Mouse (Mus musculus) brain, embryonic 14.5 days (tissue): Measurements from ENCODE around the gene Zkscan16.

Source experiments
- CTCF ChIP-seq: fragments of 200-500 bp; IDR thresholded peaks from 2 replicates; pipeline ENCODE4 v1.5.1; 2012; ENCODE audit warnings: inconsistent platforms, mild to moderate bottlenecking, moderate library complexity, borderline replicate concordance; ENCODE audit not compliant: insufficient read depth, insufficient read length; ENCODE audit errors: extremely low read depth
- POLR2A ChIP-seq: fragments of 200-500 bp; IDR thresholded peaks from 2 replicates; pipeline ENCODE4 v1.6.1; 2012; ENCODE audit warnings: mild to moderate bottlenecking, inconsistent platforms, borderline replicate concordance; ENCODE audit not compliant: poor library complexity, insufficient read depth, insufficient read length, severe bottlenecking; ENCODE audit errors: extremely low read depth

DNA sequence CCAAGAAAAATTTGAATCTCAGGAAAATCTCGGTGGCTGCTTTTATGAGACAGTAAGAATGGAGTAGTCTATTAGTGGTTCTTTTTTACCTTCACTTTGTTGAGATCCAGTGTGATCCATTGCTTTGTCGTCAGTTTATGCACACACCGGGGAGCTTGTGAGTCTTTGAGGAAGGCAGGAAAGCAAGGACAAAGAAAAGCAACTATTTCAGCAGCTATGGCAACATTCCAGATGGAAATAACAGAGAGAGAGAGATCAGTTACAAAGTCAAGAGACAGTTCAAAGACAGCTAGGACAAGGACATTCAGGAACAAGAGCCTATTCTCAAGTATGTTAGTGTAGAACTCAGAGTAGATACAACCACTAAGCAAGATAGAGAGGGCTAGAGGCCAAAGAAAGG is 7.6 kb upstream of the Zkscan16 start:
- TF ChIP-seq POLR2A: no peak
- no peak for TF ChIP-seq CTCF
